Mouse (Mus musculus) left cerebral cortex, postnatal 10 days (tissue): ENCODE measurements at regions not wholly inside any gene's neighbourhood (a gene's known extent, or its start where the extent isn't known, plus 50 kb on each side); places are given as distances from the start of the nearest gene placed in this dataset.
A peak's percentile ranks its signal among the peaks of the same experiment; 100 is the strongest.

Experiments used
- DNase-seq, 2 experiments: peaks; one replicate each; pipeline ENCODE4 v3.0.0; 2021 to 2022; ENCODE audit warnings: low spot score in 2 of 2, mixed read lengths in 1 of 2; ENCODE audit errors: extremely low spot score in 1 of 2
- intact Hi-C: fragments of 180-260 bp; cut with DNase I; formaldehyde crosslinking; loops from one replicate; pipeline ENCODE4 v1.15.1; 2025

DNA sequence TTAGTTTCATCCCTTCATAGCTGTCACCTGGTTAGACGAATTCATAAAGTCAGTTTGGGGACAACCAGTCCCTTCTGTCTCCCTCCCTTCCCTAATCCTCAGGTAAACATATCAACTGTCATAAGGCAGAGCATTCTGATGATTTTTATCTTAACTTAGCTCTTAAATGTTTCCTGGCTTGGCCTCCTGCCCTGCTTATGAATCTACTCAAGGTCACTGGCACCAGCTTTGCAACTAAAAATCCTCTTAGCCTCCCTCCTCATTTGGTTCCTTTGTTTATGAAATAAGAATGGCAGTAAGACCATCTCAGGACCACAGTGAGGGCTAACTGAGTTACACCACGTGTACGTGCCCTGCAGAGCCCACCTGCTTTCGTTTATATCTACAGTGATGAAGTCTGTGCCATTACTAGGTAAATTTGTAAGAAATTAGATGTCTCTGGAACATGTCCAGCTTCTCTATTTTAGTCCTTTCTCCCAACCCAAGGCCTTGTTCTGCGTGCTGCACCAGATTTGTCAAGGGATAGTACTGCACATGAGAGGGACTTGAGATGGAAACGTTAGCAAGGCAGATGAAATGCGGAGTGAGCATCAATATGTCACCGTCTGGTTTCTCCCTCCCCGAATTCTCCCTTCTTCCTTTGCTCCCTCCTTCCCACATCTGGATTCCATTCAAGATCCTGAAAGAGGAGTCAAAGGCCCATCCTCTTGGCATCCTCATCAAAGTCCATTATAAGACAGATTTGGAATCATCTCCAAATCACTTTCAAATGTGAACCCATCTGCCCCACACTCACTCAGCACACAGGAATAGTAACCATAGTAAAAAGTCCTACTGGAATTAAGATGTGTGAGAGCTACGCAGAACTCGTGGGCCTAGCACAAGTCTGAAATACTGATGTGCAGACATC, 457.4 kb downstream of the Efna5 start:
- intact Hi-C loops = no loop called here
- DNase-seq = no peak

DNA sequence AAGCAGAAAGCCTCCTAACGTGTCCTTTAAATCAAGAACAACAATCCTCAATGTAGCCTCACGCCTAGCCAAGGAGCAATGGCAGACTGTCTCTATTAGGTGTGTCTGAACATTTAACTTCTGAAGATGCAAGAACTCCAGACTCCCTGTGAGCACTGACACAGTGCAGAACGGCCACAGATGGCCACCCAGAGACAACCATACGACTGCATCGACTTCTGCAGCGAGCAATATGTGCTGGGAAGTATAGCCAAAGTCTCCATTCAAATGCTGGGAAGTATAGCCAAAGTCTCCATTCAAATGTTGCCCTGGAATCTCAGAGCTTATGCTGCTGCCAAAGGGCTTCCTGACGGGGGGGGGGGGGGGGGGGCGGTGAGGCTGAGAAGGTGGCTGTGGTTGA, 463.5 kb downstream of the Efna5 start:
- intact Hi-C loops = no loop called here
- no peak for DNase-seq

DNA sequence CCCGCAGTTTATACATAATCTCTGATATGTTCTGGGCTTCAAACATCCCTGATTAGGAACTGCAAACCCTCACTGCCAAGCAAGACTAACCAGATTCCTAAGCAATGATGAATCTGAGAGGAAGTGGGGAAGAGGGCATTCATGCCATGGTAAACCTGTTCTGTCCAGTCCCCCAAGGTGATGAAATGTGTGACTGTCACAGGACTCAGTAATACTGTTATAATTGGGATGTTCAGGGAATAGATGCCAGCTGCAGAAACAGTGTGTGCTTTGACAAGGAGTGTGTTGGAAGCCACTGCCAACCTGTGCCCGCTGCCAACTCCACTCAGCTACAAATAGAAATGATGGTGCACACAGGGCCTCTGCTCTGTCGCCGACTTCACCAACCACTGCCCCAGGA, 466.0 kb downstream of the Efna5 start:
- DNase-seq = peak; percentile 18 to 27
- intact Hi-C loops = no loop called here

DNA sequence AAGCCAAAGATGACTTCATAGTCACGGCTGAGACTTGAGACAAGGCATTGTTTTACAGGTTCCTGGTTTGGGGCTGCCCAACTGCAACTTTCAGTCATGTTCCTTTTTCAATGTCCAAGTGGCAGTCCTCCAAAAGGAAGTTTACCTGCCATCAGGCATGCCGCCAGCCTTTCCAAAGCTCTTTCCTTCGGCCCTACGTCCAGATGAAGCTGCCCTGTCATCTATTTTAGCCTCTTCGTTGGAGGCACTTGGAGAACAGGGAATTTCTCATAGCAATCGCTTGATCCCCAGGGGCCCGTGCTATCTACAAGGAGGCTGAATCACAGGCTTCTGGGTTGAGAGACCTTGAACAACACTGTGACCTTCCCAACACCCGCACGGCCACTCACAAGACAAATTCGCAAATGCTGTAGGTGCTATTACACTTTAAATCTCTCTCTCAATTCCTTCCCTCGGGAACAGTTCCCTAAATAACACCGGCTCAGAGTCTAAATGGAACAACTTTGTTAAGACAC, 468.4 kb downstream of the Efna5 start:
- DNase-seq = no peak
- intact Hi-C loops = no loop called here

DNA sequence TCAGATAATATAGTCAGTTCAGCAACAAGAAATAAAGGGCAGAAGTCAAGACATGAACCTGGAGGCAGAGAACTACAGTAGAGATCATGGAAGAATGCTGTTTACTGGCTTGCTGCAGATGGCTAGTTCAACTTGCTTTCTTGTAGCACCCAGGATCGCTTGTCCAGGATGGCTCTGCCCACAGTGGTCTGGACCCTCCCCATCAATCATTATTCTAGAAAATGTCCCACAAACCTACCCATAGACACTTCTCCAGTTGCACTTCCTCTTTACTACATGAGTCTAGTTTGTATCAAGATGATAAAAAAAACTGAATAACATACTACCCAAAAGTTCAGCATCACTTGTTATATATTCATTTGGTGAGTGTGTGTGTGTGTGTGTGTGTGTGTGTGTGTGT, 477.4 kb downstream of the Efna5 start:
- no peak for DNase-seq
- intact Hi-C loops = no loop called here

DNA sequence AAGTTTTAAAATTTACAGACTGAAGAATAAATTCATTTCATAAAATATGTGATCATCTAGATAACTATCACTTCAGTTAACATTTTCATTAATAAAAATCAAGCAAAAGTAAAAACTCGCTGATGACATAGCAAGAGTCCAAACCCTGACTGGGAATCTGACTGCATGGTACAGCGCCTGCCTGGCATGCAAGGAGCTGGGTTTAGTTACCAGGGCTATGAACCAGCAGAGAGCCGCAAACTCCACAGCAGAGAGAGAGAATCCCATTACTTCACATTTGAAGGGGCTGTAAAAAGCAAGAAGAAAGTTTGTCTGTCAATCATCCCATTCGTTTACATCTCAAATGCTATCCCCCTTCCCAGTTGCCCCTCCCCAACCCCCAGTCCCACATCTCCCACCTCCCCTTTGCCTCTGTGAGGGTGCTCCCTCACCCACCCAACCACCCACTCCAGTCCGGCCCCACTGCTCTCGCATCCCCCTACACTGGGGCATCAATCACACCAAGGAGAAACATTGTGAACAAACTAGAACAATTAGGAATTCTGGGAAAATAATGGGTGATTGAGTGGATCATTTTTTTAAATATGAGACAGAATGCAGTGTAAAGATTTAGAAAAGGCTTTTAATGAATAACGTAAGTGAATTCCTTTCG, 487.6 kb downstream of the Efna5 start:
- no peak for DNase-seq
- intact Hi-C loops = no loop called here

DNA sequence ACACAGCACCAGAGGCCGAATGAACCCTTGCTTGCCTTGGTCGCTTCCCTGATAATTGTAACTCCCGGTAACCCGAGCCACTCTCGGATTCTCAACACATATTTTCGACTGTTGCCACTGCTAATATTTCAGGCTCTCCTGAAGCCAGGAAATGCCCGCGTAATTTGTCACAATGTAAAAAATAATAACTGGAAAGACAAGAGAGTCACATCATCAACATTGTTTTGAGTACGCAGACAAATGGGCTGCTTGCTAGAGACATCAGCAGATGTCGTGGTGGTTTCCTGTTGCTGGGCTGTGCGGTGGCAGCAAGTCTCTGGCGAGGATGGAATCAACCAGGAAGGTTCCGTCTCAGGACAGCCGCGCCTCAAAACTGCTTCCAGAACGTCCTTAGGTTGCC, 497.1 kb downstream of the Efna5 start:
- intact Hi-C loops = no loop called here
- DNase-seq = no peak

DNA sequence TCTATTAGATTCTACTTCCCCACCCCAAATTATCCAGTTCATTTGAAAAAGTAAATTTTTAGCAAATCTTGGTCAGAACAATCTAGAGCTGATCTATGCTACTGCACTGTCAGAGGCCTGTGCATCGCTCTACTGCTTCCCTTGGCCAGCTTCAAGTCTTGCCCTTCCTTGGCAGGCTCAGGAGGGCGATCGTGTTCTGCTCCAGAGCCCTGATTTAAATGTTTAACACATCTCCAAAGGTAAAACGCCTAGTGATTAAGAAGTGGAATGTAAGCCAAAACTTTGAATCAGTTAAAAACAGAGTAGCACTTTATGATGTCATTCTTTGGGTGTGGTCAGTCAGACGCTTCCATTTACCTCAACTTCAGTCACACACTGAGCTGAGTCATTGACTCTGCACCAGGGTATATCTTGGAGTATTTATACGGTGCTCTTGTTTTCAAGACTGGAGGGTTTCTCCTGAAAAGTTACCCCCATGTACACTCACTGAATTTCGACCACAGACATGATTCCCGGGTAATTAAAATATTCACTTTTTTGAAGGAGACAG, 502.2 kb downstream of the Efna5 start:
- intact Hi-C loops = no loop called here
- DNase-seq = no peak

DNA sequence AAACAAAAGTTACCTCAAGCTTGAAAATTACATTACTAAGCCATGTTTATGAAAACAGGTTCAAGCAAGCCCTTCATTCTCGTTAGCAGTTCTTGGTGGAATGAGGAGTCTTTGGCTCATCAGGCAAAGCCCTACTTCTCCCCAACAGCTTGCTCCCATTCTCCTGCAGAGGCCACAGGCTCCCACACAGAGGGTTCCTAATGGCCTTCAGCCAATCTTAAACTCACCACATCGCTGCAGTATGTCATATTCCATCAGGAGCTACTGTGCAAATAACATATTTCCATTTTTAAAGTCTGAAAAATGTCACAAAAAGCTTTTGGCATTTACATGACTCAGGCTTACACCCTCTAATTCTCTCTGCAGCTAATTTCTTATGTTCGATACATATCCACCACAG, 512.0 kb downstream of the Efna5 start:
- intact Hi-C loops = no loop called here
- DNase-seq = no peak

DNA sequence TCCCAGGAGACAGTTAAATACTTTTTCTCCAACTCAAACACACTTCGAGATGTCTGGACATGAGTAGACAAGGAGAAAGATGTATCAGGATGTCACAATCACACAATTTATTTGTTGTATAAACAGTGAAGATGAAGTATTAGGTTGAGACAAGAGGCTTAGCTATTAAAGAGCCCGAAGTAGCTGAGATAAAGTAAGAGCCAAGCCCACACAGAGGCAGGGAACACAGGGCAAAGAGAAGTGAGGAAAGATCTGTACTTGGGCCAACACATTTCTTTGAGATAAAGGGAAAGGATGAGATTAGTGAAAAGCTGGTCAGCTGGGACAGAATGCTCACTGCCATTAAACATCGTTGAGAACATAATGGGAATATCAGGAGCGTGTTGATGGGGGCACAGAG, 513.2 kb downstream of the Efna5 start:
- intact Hi-C loops = no loop called here
- DNase-seq = no peak

DNA sequence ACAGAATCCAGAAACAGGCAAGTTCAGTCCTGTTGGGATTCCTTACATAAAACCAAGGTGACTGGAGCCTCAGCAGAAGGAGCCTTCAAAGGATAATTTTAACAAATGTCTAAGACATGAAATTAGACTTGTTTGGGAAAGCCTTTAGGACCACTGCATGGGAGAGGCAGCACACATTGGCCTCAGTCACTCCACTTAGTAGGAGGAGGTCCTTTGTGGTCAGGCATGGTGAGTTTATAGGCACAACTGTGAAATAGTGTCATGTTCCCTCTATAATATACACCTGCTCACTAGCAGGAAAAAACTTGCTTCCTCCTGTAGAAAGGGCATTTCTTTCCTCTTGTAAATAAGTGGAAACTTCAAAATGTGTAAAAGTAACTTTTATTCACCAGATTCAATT, 522.8 kb downstream of the Efna5 start:
- intact Hi-C loops = no loop called here
- no peak for DNase-seq

DNA sequence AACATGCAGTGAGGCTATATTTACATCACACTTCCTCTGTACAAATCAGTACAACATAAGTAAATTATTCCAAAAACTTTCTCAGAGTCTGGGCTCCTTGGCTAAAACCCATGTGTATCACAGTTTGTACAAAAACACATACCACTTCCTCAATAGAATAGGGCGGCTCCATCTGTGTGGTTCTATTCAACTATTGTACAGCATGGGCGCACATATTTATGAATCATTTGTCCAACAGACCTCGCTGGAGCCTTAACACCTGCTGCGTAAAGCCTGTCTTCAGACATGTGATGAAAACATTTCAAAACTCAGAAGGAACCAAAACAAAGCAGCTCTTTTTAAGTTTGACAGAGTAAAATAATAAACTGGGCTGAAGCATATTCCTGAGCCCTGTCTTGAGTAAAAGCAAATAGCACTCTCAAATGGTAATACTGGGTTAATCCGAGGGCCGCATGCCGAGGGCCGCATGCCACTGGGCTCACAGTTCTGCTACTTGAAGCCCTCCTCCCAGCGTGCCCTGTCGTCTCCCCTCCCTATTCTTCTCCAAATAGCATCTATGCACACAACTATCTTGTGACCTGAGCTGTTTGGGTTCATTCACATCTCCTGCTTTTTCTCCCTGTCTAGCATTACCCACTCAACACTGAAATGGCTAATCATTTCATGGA, 543.1 kb downstream of the Efna5 start:
- no peak for DNase-seq
- intact Hi-C loops = loop anchor here (10.0 kb wide), 1 partner anchor 537 kb away; no protein-coding TSS in a partner anchor

DNA sequence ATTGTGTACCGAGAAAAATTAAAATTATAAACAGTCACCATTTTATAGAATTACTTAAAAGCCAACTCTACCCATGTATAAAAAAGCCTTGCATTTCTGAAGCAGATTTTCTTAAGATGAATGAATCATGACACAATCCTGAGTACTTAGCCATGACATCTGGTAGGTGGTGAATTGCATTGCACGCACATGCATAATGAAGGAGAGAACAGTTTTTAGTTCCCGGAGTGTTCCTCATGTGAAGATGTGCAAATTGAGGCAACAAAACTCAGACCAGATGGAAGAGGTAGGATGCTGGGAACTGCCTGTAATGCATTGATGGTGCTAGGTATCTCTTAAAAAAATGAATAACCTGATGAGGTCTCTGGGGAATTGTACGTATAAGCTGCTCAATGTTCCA, 550.9 kb downstream of the Efna5 start:
- intact Hi-C loops = loop anchor here (10.0 kb wide), 1 partner anchor 545 kb away; no protein-coding TSS in a partner anchor
- DNase-seq = peak in 1 of 2 experiments; percentile 3

DNA sequence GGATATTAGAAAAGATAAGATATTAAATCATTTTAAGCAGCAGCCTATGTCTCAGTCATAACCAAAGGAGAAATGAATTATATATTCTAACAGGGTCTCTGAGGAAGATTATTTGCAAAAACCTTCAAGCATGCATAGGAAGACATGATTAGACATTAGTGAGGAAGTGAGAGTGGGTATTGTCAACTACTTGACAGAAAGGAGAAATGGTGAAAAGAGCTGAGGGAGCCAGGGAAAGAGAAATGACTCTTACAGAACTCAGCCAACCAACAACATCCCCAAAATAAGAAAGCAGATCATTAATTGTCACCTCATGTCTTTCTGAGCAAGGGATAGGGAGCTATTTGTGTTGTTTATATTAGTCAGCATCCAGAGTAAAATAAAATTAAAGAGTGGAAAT, 554.3 kb downstream of the Efna5 start:
- intact Hi-C loops = no loop called here
- no peak for DNase-seq

DNA sequence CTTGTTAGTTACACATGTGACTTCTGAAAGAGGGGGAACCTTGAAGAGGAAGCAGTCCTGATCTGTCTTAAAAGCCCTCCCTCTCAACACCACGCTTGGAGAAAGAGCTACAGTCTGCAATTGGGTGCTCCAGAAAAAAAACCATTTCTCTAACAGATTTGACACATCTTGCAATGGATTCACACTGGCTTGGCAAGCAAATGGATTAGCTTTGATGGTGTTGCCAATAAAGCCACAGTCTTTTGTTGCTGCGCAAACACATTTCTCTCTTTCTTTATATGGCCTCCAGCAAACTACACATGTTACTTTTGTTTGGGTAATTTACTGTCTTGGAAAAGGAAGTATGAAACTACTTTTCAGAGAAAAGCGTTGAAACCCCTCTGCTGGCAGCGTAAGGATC, 562.1 kb downstream of the Efna5 start:
- peak in 1 of 2 experiments; percentile 3 for DNase-seq
- intact Hi-C loops = no loop called here

DNA sequence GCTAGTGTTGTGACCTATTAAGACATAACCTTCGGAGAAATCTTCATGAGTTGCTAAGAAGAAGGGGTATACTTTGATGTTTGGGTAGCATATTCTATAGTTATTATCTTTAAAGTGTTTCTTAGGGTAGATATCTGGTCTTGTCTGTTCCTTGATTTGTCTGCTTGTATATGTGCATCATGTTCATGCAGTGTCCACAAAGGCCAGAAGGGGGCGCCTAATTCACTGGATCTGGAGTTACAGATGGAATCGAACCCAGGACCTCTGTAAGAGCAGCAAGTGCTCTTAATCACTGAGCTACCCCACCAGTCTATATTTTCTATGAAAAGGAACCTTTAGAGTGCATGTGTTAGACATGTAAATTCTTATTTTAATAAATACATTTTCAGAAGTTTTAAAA, 571.1 kb downstream of the Efna5 start:
- intact Hi-C loops = no loop called here

DNA sequence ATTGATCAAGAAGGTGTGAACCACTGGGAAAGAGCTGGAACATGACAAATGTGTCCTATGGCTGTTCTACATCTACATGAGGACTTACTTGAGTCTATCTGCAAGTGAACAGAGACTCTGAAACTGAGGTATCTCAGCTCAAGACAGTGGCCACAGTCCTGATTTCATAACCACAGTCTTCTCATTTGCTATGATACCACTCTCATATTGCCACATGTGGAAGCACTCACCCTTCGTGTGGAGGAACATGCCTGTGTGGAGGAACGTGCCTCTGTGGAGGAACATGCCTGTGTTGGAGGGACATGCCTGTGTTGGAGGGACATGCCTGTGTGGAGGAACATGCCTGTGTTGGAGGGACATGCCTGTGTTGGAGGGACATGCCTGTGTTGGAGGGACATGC, 574.0 kb downstream of the Efna5 start:
- no peak for DNase-seq
- intact Hi-C loops = no loop called here

More for the DNA sequence above, 571.1 kb downstream of the Efna5 start:
- DNase-seq = no peak

DNA sequence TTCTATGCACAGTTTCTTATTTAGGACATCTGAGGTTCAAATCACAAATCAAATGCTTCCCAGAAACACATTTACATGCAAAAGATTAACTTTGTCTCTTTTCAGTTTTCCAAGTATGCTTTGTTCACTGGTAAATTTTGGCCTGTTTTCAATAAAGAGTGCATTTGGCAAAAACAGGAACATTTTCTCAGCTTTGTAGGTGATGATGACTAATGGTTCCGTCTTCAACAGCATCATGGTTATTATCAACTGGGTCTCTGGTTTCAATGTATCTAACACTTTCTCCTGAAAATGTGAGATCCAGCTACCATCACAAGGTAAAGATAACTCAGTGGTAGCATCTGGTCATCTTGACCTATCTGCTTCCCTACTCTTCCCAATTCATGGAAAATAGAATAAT, 574.6 kb downstream of the Efna5 start:
- intact Hi-C loops = no loop called here
- DNase-seq = no peak

DNA sequence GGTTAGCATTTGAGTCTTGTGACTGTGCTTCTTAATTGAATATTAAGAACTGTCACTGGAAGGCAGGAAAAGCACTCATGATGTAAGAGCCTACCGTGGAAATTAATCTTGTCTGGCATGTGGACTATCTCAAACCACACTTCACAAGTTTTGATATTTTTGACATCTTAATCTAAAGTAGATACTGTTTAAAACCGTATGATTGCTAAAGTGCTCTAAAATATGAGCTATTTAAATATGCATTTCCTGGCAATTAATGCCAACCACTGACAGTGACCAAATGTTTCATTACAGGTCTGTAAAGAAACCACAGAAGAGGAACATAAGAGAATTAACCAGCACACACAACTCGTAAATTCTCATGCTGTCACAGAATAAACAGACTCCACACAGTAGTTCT, 576.0 kb downstream of the Efna5 start:
- DNase-seq = no peak
- intact Hi-C loops = no loop called here
